In the genomic region with DNA sequence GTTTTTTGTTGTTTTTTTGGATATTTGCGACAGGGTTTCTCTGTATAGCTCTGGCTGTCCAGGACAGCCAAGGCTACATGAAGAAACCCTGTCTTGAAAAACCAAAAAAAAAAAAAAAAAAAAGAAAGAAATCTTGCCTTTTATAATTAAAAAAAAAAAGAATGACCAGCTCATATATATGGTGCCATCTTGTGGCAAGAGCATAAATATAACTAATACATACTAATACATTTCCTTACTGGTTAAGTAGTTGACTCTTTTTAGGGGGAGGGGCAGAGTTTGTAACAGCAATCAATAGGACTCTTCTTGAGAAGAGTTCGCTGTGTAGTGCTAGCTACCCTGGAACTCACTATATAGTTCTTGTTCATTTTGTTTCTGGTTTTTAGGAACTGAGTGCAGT, we compare ENCODE assay signal across 15 mouse cellular contexts. TPM values are rescaled to one million over a fixed set of nuclear protein-coding genes. Genes with fewer than 3 reads are reported as not detected.
DNase-seq lines count a peak whose midpoint lies in the region; ATAC-seq and TF ChIP-seq lines count a peak whose summit lies in the region.
"Had no signal": no experiment of that assay in that cellular context is flagged by ENCODE, and none has a peak within 500 bp of the region (broad histone marks: within the 10 kb centered on the region; RNA-seq: fewer than 3 reads in every experiment).

No protein-coding gene starts in this region.

- no peak overlapping the region for H3K27ac ChIP-seq in heart, adult 2 months
- H3K27ac ChIP-seq in lung, embryonic 14.5 days (ENCODE audit: low read depth), result no peak overlapping the region
- peak overlapping the region; percentile 81; the same call in 1 of the 2 replicates for H3K27ac ChIP-seq in ES-E14 (ENCODE audit: insufficient read depth, low read depth, low read length, poor library complexity, severe bottlenecking)
- H3K27ac ChIP-seq: lung, embryonic 15.5 days had no signal

- 77% methylated on average over 2 of the region's 2 CpGs for WGBS in heart, adult 2 months
- 83% methylated on average over 2 of the region's 2 CpGs for WGBS in lung, embryonic 14.5 days

- H3K4me2 ChIP-seq in lung, embryonic 14.5 days, result no peak overlapping the region
- H3K4me2 ChIP-seq: lung, embryonic 15.5 days had no signal

- H3K4me3 ChIP-seq in heart, adult 2 months, result no peak overlapping the region
- H3K4me3 ChIP-seq in lung, embryonic 14.5 days (ENCODE audit: low read depth, low read length), result no peak overlapping the region
- H3K4me3 ChIP-seq in ES-E14 (ENCODE audit: insufficient read depth in 1 of 2, low read depth in 1 of 2, low read length in 2 of 2, poor library complexity in 1 of 2, severe bottlenecking in 1 of 2), result no peak overlapping the region
- H3K4me3 ChIP-seq: lung, embryonic 15.5 days had no signal

- no peaks in the 10 kb centered on the region; the same call in 1 of the 2 replicates for H3K4me1 ChIP-seq in heart, adult 2 months (ENCODE audit: control insufficient read depth, insufficient read depth, low read length)
- H3K4me1 ChIP-seq in lung, embryonic 14.5 days (ENCODE audit: insufficient read depth), result peaks cover 3% of the 10 kb centered on the region; the same call in 1 of the 2 replicates
- peaks cover 10% of the 10 kb centered on the region in 2 experiments; a peak in 3 of 4 replicates for H3K4me1 ChIP-seq in ES-E14 (ENCODE audit: control insufficient read depth in 2 of 2, insufficient read depth in 2 of 2, low read length in 2 of 2, poor library complexity in 1 of 2)

- DNase-seq in heart, adult 2 months, result no peak
- no peak for DNase-seq in heart, postnatal 36 days
- DNase-seq in lung, embryonic 14.5 days, result peak; percentile 43
- DNase-seq in lung, postnatal 36 days, result no peak
- no peak for DNase-seq in ES-E14 (ENCODE audit: low read depth, low spot score)
- peak; percentile 47 for DNase-seq in splenic B cell, adult 2 months (ENCODE audit: low read depth, low spot score)
- DNase-seq in spleen, postnatal 36 days (ENCODE audit: low spot score in 2 of 2), result no peak
- DNase-seq: adrenal gland, postnatal 25 days; kidney, postnatal 25 days; right cerebral cortex, postnatal 4 days; thymus, postnatal 14 days had no signal

- intact Hi-C loops in heart, adult 2 months (cut with DNase I), result no loop called here
- intact Hi-C loops in heart, postnatal 36 days (cut with DNase I), result no loop called here

- H3K79me2 ChIP-seq in heart, adult 2 months (replicated peaks; ENCODE audit: control insufficient read depth, insufficient read depth, low read length), result no peaks in the 10 kb centered on the region

- no peaks in the 10 kb centered on the region for H3K27me3 ChIP-seq in heart, adult 2 months (ENCODE audit: control insufficient read depth, insufficient read depth, low read length)
- H3K27me3 ChIP-seq in lung, embryonic 14.5 days (ENCODE audit: insufficient read depth, low read length), result no peaks in the 10 kb centered on the region
- no peaks in the 10 kb centered on the region for H3K27me3 ChIP-seq in splenic B cell, adult 2 months (ENCODE audit: control insufficient read depth, insufficient read depth, low read length, poor library complexity, severe bottlenecking)
- H3K27me3 ChIP-seq: lung, embryonic 15.5 days had no signal

- no peaks in the 10 kb centered on the region for H3K9me3 ChIP-seq in lung, embryonic 14.5 days (ENCODE audit: low read depth, low read length)
- no peaks in the 10 kb centered on the region for H3K9me3 ChIP-seq in ES-E14 (ENCODE audit: control insufficient read depth, insufficient read depth, low read depth, low read length)
- H3K9me3 ChIP-seq: lung, embryonic 15.5 days had no signal

- H3K9ac ChIP-seq in heart, adult 2 months (ENCODE audit: low read depth, low read length), result no peak overlapping the region
- H3K9ac ChIP-seq in lung, embryonic 14.5 days, result no peak overlapping the region
- H3K9ac ChIP-seq in ES-E14 (ENCODE audit: insufficient read depth, low read depth, low read length, poor library complexity, severe bottlenecking), result peak overlapping the region; percentile 25; the same call in 1 of the 2 replicates
- H3K9ac ChIP-seq: lung, embryonic 15.5 days had no signal

- in situ Hi-C loops in ES-E14 (cut with MboI; ENCODE audit: low sequenced_read_pairs in 2 of 2, unreplicated experiment in 2 of 2), result no loop called here

- TF ChIP-seq POLR2A in heart, adult 2 months (IDR thresholded peaks at IDR 0.05; ENCODE audit: insufficient read depth, low read depth, low read length), result no peak

- no peak for TF ChIP-seq EP300 in heart, adult 2 months (IDR thresholded peaks at IDR 0.05; ENCODE audit: insufficient read depth, low read depth, low read length)

- peak; percentile 46 for TF ChIP-seq CTCF in heart, adult 2 months (IDR thresholded peaks at IDR 0.05)
- TF ChIP-seq CTCF in lung, embryonic 14.5 days (IDR thresholded peaks at IDR 0.05; ENCODE audit: low read depth), result peak; percentile 11; the same call in 1 of the 2 replicates

- no peaks in the 10 kb centered on the region for H3K36me3 ChIP-seq in heart, adult 2 months (ENCODE audit: control insufficient read depth, insufficient read depth, low read length)
- H3K36me3 ChIP-seq in lung, embryonic 14.5 days (ENCODE audit: insufficient read depth), result peaks cover 14% of the 10 kb centered on the region; the same call in 1 of the 2 replicates
- peaks cover 3% of the 10 kb centered on the region; the same call in 1 of the 2 replicates for H3K36me3 ChIP-seq in ES-E14 (ENCODE audit: control insufficient read depth, insufficient read depth, low read length, poor library complexity, severe bottlenecking)
- H3K36me3 ChIP-seq in splenic B cell, adult 2 months (ENCODE audit: control insufficient read depth, insufficient read depth, low read length, poor library complexity, severe bottlenecking), result no peaks in the 10 kb centered on the region

- no peak for ATAC-seq in lung, embryonic 14.5 days (ENCODE audit: insufficient read depth)
- ATAC-seq in megakaryocyte, adult 5-6 weeks (ENCODE audit: poor library complexity, severe bottlenecking), result no peak
- ATAC-seq: forebrain, embryonic 14.5 days; inflammation-experienced regulatory T-cells, adult 6 months had no signal

TF ChIP-seq in ES-E14, 5 proteins besides CTCF, POLR2A, EP300 and RAD21:
- TF ChIP-seq MAFK (IDR thresholded peaks at IDR 0.05; ENCODE audit: insufficient read depth, low read depth, low read length) (no peak), ZNF384 (IDR thresholded peaks at IDR 0.05; ENCODE audit: low read depth, low read length) (no peak), CHD2 (IDR thresholded peaks at IDR 0.05; ENCODE audit: low read depth, low read length) (no peak), HCFC1 (IDR thresholded peaks at IDR 0.05; ENCODE audit: borderline replicate concordance, insufficient read depth, low read length) (no peak), ZC3H11A (IDR thresholded peaks at IDR 0.05; ENCODE audit: borderline replicate concordance, low read depth, low read length) (no peak)

RNA-seq across cellular contexts. Expression of a gene that starts 3.6 kb away (rescaled TPM):
- total RNA-seq in heart, adult 2 months (2021), result 100 to 1,000 TPM; 181 to 219 TPM
- 134 and 181 TPM in 2 replicates for polyA plus RNA-seq in heart, adult 2 months (2012; rRNA removed)
- 100 to 1,000 TPM; 172 to 194 TPM for total RNA-seq in heart, postnatal 36 days (2021)
- polyA plus RNA-seq in lung, embryonic 14.5 days (2014; fragmentation: Nextera tagmentation; extraction: Ambion mirVana), result 92.6 and 98.9 TPM in 2 replicates
- total RNA-seq in ES-E14 (2012; rRNA removed), result 42.2 and 44.8 TPM in 2 replicates
- 40.2 TPM in 2 replicates for total RNA-seq in megakaryocyte, adult 5-6 weeks (2015)
- total RNA-seq in megakaryocyte, adult 5-6 weeks (2017), result 53.8 and 55.7 TPM in 2 replicates

RNA-seq across cellular contexts. Expression of a gene that starts 34.7 kb away (rescaled TPM):
- total RNA-seq in heart, adult 2 months (2021), result 10 to 100 TPM; 72.0 to 72.1 TPM
- polyA plus RNA-seq in heart, adult 2 months (2012; rRNA removed), result 79.5 and 87.4 TPM in 2 replicates
- total RNA-seq in heart, postnatal 36 days (2021), result 10 to 100 TPM; 67.6 to 69.0 TPM
- 20.6 and 25.4 TPM in 2 replicates for polyA plus RNA-seq in lung, embryonic 14.5 days (2014; fragmentation: Nextera tagmentation; extraction: Ambion mirVana)
- total RNA-seq in ES-E14 (2012; rRNA removed), result 12.6 and 15.9 TPM in 2 replicates
- 9.4 and 9.9 TPM in 2 replicates for total RNA-seq in megakaryocyte, adult 5-6 weeks (2015)
- 3.3 and 7.2 TPM in 2 replicates for total RNA-seq in megakaryocyte, adult 5-6 weeks (2017)

RNA-seq across cellular contexts. Expression of a gene that starts 34.7 kb away (rescaled TPM):
- 10 to 100 TPM; 22.9 to 30.6 TPM for total RNA-seq in heart, adult 2 months (2021)
- 54.8 and 68.1 TPM in 2 replicates for polyA plus RNA-seq in heart, adult 2 months (2012; rRNA removed)
- total RNA-seq in heart, postnatal 36 days (2021), result 10 to 100 TPM; 26.0 to 29.0 TPM
- polyA plus RNA-seq in lung, embryonic 14.5 days (2014; fragmentation: Nextera tagmentation; extraction: Ambion mirVana), result 56.7 and 57.4 TPM in 2 replicates
- 77.9 and 128 TPM in 2 replicates for total RNA-seq in ES-E14 (2012; rRNA removed)
- total RNA-seq in megakaryocyte, adult 5-6 weeks (2015), result 7.7 and 19.6 TPM in 2 replicates
- 6.6 and 8.0 TPM in 2 replicates for total RNA-seq in megakaryocyte, adult 5-6 weeks (2017)

Comparison
In these comparisons a context has a peak if more than half of its experiments do, and no peak if none do; other contexts are left out.
1. DNase-seq: peak in lung, embryonic 14.5 days (single experiment) and splenic B cell, adult 2 months (single experiment); none in heart, adult 2 months (0 of 2), heart, postnatal 36 days (0 of 2), lung, postnatal 36 days (single experiment), ES-E14 (single experiment) and spleen, postnatal 36 days (0 of 2).